Mouse (Mus musculus) embryo, embryonic 11.5 days (tissue): Measurements from ENCODE around the gene Zmiz1.
A peak's percentile ranks its signal among the peaks of the same experiment; 100 is the strongest.

Experiments used
- DNase-seq: peaks from one replicate; pipeline ENCODE4 v3.0.0-alpha.2; 2012; ENCODE audit warnings: low read depth, low spot score

Zmiz1 gene

DNA sequence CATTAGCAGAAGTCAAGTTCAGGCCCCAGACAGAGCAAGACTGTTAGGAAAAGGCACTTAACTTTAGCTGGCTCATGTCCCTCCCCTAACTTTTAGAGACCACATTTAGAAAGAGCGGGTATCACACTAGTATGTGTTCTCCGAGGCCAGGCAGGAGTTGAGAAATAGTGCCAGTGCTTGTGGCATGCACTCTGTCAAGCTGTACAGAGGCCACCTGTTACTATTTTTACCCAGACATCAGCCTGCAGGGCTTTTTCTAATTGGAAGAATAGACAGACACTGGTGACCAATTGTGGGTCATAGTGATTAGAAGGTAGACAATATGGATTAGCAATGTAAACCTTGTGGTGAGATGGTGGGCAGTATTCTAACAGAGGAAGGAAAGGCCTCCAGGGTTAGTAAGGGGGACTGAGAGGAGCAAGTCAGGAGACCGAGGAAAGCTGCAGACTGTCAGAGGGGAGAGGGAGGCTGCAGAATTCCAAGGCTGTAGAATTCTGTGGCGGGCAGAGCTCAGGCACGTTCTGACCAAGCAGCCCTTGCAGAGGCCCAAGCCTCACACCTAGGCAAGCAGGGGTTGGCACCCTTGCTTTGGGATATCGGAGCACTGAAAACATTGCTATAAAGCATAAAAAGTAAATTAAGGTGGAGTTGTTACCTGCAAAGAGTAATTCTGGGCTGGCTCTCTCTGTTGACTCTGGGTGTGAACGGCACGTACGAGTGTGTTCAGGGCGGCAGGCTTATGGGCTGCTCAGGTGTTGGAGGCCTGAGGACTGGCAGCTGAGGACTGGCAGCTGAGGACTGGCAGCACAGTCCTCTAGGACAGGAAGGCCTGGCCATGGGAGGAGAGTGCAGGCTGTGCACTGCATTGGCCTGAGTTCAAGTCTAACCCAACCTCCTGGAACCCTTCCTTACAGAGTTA is 228.3 kb downstream of the Zmiz1 start:
- no peak for DNase-seq

DNA sequence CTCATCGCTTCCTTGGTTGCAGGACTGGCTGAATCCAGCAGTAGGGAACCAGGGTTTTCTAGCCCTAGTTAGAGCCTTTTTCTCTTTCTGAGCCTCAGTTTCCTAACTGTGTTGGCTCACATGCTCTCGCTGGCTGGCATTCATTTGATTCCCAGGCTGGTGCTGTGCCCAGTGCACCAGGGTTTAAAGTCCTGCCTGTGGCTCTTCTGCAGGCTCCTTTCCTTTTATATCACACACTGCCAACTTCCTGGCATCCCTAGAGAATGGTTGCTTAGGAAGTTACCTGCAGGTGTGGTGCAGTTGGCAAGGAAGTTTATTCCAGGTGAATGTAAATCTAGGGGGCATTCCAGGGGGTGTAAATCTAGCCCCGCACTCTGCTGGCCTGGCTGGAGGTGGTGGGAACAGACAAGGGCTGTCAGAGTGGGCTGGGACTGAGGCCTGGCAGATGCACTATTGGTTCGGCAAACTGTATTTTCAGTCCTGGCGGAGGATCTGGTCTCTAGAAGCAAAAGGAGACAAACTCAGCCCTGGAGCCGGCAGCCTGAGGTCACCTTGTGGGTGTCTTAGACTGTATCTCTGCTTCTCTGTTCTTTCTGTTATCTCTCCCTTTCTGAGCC is 234.4 kb downstream of the Zmiz1 start:
- no peak for DNase-seq

DNA sequence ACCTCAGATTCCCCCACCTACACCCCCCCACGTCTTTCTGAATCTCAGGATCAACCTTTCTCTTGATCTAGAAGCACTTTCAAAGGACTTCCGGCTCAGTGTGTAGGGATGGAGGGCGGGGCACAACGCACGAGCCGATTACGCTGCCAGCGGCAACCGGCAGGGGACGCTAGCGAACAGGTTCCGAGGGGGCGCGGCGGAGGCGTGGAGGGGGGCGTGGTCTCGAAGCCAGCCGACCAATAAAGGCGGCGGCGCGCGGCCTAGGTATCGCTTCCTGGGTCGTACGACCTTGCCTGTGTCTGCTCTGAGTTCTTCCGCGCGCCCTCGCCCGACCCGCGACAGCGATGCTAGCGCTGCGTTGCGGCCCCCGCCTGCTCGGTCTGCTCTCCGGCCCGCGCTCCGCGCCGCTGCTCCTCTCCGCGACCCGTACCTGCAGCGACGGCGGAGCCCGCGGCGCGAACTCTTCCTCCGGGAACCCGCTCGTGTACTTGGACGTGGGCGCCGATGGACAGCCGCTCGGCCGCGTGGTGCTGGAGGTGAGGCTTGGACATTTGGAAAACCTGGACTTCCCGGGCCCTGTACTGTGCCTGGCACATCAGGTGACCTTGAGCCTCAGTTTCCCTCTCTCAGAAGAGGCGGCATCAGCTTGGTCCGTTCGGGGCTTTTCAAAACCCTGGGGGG is 235.0 kb downstream of the Zmiz1 start, which contains the start of gene Ppif:
Gene Ppif (plus strand): TSS at position 267 of the 681 bp plus-strand sequence.
- peak; percentile 88 for DNase-seq

DNA sequence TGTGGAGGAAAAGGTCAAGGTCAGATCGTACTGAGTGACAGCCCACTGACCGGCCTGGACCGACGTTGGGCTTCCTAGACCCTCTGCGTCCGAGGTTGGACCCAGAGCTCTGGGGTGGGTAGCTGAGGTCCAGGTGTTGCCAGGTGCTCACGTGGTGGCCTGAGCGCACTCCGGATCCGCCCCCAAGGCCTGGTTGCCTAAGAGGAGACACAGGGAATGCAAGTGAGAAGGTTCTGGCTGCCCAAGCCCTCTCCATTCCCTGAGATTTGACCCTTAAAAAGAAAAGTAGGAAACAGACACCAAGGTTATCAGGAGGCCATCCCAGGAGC is 235.5 kb downstream of the Zmiz1 start:
- DNase-seq, result no peak

DNA sequence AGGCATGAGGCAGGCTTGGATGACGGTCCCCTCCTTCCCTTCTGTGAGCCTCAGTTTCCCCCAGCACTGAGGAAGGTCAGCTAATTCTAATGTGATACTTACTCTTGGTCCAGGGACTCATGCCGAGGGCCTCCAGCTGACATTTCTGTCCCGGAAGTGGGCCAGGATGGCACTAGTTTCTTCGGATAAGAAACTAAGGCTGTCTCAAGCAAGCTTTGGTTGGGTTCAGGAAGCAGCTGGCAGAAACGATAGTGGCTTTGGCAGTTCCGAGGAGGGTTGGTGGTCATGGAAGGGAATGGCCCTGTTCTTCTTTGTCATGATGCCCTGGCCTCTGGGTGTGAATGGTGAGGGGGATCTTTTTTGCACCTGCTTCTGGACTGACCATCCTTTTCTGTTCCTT is 236.1 kb downstream of the Zmiz1 start:
- DNase-seq, result no peak

DNA sequence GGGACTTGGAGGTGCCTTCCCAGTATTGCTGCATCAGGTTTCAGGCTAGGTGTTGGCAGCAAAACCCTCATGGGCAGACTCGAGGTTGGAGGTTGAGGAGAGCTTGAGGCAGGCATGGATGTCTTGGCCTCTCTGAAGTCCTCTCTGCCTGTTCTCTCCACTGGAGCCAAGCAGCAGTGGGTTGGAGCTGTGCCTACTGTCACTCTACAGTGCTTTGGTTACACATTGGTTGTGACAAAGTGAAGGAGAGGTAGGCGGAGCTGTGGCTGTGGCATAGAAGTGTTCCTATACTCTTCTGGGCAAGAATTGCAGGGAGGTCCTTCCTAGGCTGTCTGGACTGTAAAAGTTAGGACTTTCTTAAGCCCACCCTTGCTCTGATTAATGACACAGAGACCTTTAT is 237.4 kb downstream of the Zmiz1 start:
- no peak for DNase-seq

DNA sequence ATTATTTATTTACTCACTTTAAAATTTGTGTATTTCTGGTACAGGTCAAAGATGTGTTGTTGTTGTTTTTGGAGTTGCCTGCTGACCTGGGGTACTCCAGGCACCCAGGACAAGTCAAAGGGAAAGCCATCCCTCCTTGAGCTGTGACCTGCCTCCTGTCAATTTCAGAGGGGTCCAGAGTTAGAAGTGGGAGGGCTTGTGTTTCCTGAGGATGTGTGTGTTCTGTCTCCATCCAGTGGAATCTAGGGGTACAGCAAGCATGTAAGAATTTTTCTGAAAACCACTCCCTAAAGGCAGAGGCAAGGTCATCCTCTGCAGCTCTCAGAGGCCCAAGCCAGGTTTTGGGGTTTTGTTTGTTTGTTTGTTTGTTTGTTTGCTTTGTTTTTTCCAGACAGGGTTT is 243.0 kb downstream of the Zmiz1 start:
- peak; percentile 44 for DNase-seq

DNA sequence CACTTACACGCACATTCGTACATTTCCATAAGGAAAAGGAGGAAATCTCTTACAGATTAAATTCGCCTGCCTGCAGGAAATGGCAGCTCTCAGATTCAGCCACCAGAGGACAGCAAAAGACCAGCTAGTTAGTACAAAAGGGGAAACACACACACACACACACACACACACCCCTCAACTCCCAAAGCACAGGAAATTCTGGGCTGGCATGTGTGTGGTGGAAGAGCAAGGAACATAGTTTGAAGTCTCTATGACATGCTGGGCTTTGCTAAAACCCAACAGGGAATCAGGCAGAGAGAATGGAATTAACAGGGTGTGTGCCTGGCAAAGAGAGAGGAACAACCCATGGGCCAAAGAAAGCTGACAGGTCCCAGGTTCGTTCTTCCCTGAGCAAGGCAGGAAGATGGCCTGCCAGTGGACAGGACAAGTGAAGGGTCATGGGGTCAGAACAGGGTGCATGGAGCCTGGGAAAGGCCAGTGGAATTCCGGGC is 248.8 kb downstream of the Zmiz1 start:
- no peak for DNase-seq

DNA sequence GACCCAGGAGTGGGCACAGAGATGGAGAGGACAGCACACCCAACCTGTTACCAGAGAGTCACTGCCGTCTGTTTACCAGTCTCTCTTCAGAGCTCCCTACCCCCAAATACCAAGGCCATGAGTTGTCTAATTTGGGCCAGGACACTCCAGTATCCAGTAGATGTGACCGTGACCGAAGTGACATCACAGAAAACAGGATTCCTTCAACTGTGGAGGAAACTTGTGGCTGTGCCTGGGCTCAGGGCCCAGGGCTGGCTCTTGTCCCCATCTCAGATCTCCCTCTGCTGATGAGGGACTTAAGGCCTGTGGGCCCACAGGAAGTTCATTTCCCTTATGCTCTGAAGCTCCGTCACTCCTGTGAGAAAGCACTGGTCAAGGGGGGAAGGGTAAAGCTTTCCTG is 249.5 kb downstream of the Zmiz1 start:
- no peak for DNase-seq

DNA sequence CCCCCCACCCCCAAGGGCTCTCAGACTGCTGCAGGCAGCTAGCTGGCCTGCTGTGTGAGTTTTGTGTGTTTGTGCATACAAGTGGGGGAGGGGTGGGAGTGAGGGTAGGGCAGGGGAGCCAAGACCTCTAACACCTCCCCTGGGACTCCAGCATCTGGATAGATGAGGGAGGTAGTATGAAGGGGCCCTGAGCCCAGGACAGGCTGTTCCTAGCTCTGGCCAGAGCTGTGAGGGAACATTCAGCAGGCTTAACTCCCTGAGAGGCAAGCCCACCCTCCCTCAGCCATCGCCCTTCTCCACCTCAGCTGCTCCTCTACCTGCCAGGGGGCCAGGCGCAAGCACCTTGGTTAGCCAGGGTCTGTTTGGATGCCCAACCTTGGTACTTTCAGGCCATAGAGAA is 249.9 kb downstream of the Zmiz1 start:
- no peak for DNase-seq

DNA sequence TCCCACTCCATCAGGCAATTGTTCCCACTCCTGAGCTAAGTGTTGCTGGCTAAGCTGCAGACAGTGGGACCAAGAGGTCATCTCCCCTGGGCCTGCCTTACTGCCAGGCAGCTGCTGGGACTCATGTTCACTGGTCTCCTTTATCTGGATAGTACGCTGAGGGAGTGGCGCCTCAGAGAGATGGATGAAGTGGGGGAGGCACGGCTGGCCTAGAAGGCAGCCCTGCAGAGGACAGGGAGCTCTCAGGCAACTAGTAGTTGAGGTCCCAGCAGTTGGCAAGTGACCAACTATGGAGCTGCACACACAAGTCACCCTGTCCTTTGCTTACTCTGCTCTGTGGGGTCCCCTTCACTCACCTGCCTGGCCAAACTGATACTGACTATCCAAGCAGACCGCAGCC is 251.1 kb downstream of the Zmiz1 start:
- DNase-seq, result no peak

DNA sequence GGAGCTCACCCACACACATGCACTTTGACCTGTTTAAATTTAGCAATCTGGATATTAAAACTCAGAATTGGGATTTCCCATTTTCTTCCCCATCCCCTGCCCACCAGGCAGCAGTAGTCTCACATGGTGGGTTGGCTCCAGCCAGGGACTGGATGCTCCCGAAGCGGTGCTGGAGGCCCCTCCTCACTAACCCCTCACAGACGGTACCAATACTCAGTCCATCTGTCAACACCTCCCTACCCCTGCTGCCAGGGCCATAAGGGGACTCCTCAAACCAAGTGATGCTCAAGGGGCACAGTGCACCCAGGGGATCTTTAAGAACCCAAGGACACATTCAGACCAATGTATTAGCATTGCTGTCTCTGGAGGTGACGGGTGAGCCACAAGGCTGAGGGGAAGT is 251.7 kb downstream of the Zmiz1 start:
- DNase-seq, result no peak

DNA sequence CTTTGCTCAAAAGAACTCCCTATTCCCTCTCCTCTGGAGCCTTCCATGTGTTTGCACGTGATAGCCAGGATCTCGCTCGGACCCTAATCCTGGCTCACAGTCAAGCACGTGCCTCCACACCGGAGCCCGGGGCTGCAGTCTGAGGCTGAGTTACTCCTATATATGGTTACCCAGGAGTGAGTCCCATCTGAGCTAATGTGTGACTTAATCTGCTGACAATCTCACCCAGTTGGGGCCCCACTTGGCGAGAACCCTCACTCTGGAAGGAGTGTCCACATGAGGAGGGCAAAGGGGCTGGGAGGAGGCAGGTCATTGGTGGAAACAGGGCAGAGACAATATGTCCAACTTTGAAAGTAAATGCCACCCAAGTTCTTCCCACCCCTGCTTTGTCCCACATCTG is 252.2 kb downstream of the Zmiz1 start:
- DNase-seq, result no peak

DNA sequence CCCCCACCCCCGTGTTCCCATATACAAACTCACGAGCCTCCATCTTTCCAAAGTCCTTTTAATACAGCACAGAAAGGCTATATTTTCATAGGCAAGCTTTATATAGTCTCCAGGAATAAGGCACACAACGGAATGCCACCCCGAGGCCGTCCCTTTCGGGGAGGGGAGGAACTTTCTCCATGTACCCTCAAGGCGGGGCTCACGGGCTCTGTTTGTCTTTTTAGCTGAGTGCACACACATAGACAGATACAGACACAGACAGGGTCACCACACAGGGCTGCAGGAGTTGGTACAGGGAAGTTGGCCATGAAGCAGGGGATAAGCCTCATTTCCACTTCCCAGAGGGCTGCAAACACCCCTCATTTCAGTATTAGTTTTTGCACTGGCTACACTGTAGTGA is 252.6 kb downstream of the Zmiz1 start:
- DNase-seq, result no peak

DNA sequence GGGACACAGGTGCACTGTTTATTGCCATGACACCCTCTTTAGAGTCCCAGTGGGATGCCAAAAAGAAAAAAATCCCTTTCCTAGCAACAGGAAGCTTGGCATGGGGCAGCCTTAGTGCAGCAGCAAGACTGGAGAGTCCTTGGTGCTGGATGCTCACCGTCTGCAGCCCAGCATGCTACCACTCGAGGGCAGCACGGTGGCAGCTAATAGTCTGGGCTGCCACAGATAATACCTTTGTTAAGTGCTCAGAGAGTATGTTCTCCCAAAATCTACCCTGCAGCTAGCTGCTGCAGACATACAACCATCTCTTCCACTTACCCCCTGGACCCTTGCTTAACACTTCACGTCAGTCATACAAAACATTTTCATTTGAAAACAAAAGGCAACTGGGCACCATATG is 254.5 kb downstream of the Zmiz1 start:
- DNase-seq, result no peak
